Mouse (Mus musculus): ENCODE measurements around the gene Cd300ld2. TPM values are rescaled to one million over a fixed set of nuclear protein-coding genes. Genes with fewer than 3 reads are reported as not detected.
"Not testable (repeated sequence)": the region's sequence is repeated elsewhere in the genome, so short reads cannot be mapped to it uniquely, and the experiment has no call there.

Gene Cd300ld2
- polyA plus RNA-seq, 1 experiment, result not detected

DNA sequence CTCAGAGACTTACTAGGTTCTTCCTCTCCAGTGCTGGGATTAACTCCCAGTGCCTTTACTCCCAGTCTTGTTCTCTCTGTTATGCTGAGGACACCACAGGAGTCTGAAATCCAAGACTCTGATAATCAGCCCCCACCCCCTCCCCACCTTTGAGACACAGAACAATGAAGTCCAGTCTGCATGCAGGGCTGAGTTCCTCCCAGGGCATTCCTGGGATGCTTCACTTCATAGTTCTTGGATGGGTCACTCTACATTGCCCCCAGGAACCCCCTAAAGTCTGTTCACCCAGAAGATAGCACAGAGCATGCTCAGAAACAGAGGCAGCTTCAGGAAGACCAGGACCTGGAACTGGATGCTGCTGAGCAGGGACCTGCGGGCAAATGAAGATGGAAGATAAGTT lies 37.0 kb upstream of the Cd300ld2 start:
- TF ChIP-seq MYOG (IDR thresholded peaks at IDR 0.05; ENCODE audit: control insufficient read depth in 1 of 3, insufficient read depth in 1 of 3, insufficient read length in 2 of 3, low read depth in 2 of 3) (no peak), TCF12 (IDR thresholded peaks at IDR 0.05; ENCODE audit: insufficient read depth, poor library complexity, severe bottlenecking) (no peak), USF1 (IDR thresholded peaks at IDR 0.05; ENCODE audit: low read depth) (no peak), MAX (IDR thresholded peaks at IDR 0.05; ENCODE audit: low read depth) (no peak), CEBPB (IDR thresholded peaks at IDR 0.05; ENCODE audit: insufficient read depth, poor library complexity, severe bottlenecking) (no peak), REST (IDR thresholded peaks at IDR 0.05; ENCODE audit: insufficient read depth, insufficient read length) (no peak), MYOD1 (IDR thresholded peaks at IDR 0.05; ENCODE audit: control insufficient read depth in 1 of 3, insufficient read length in 2 of 3, low read depth in 2 of 3) (no peak), POLR2A (IDR thresholded peaks at IDR 0.05; ENCODE audit: insufficient read length, low read depth) (no peak), TCF3 (IDR thresholded peaks at IDR 0.05; ENCODE audit: insufficient read length, low read depth) (no peak), E2F4 (IDR thresholded peaks at IDR 0.05; ENCODE audit: insufficient read depth) (no peak), SRF (IDR thresholded peaks at IDR 0.05; ENCODE audit: control insufficient read depth, insufficient read length, low read depth) (no peak), POLR2AphosphoS2 (IDR thresholded peaks at IDR 0.05; ENCODE audit: insufficient read length, low read depth) (no peak)
- H3ac ChIP-seq (ENCODE audit: control insufficient read depth, insufficient read length), result no peak overlapping the region
- H3K4me2 ChIP-seq (ENCODE audit: low read depth), result no peak overlapping the region
- H3K36me3 ChIP-seq (ENCODE audit: control insufficient read depth, insufficient read depth), result no peaks in the 10 kb centered on the region
- no peak overlapping the region for H3K4me3 ChIP-seq
- H3K79me2 ChIP-seq (ENCODE audit: control insufficient read depth, insufficient read depth), result no peaks in the 10 kb centered on the region
- no peaks in the 10 kb centered on the region for H3K27me3 ChIP-seq (ENCODE audit: control insufficient read depth, insufficient read depth, insufficient read length)

DNA sequence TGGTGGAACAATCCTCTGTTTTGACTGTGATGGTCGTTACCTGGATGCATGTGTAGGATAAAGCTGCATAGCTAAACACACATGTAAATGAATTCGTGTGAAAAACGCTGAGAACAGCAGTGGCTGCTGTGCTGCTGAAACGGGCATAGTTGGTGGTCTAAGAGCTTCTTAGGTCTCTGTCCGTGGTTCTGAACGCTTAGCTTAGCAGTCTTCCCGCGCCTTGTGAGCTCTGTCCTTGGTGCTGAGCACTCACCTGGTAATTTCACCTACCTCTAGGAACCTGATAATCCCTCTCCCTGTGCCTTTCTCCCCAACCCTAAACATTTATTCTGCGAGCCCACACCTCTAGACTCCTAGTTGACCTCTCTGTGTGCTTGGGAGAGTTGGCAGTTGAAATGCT lies 36.2 kb upstream of the Cd300ld2 start:
- TF ChIP-seq REST (IDR thresholded peaks at IDR 0.05; ENCODE audit: insufficient read depth, insufficient read length) (peak; percentile 66), MYOD1 (IDR thresholded peaks at IDR 0.05; ENCODE audit: control insufficient read depth in 1 of 3, insufficient read length in 2 of 3, low read depth in 2 of 3) (no peak), USF1 (IDR thresholded peaks at IDR 0.05; ENCODE audit: low read depth) (no peak)
- Histone ChIP-seq H3K79me2 (ENCODE audit: control insufficient read depth, insufficient read depth) (no peaks in the 10 kb centered on the region), H3K27me3 (ENCODE audit: control insufficient read depth, insufficient read depth, insufficient read length) (no peaks in the 10 kb centered on the region), H3K36me3 (ENCODE audit: control insufficient read depth, insufficient read depth) (no peaks in the 10 kb centered on the region), H3K4me3 (no peak overlapping the region), H3ac (ENCODE audit: control insufficient read depth, insufficient read length) (no peak overlapping the region), H3K4me2 (ENCODE audit: low read depth) (no peak overlapping the region)

DNA sequence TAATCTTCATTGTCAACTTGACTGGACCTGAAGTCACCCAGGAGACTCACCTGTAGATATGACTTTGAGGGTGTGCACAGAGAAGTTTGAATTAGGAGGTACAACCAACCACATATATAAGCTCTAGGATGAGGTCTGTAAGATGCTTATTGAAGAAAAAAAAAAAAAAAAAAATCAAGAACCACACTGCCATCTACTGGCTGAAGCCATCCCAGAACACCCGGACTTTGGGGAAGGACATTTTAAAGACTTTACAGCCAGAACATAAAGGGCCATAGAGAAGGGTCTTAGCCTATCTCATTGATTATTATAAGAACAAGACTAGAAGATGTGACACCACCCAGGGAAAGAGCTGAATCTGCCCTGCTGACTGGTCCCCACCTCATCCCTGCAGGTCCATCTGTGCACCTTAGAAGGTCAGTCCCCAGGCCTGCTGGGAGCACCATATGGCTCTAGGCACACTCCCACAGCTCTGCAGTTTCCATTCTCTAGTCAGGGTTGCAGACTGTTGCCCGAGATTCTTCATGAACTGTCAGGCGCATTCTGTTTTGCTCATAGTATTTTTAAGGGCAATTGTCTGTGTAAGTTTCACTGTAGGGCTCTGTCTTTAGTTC lies 33.4 kb upstream of the Cd300ld2 start:
- no peaks in the 10 kb centered on the region for H3K27me3 ChIP-seq (ENCODE audit: control insufficient read depth, insufficient read depth, insufficient read length)
- no peaks in the 10 kb centered on the region for H3K79me2 ChIP-seq (ENCODE audit: control insufficient read depth, insufficient read depth)
- no peaks in the 10 kb centered on the region for H3K36me3 ChIP-seq (ENCODE audit: control insufficient read depth, insufficient read depth)
- no peak overlapping the region for H3K4me3 ChIP-seq
- no peak overlapping the region for H3ac ChIP-seq (ENCODE audit: control insufficient read depth, insufficient read length)
- H3K4me2 ChIP-seq (ENCODE audit: low read depth), result no peak overlapping the region
- TF ChIP-seq MYOD1 (IDR thresholded peaks at IDR 0.05; ENCODE audit: control insufficient read depth in 1 of 3, insufficient read length in 2 of 3, low read depth in 2 of 3) (no peak), MYOG (IDR thresholded peaks at IDR 0.05; ENCODE audit: control insufficient read depth in 1 of 3, insufficient read depth in 1 of 3, insufficient read length in 2 of 3, low read depth in 2 of 3) (no peak), TCF12 (IDR thresholded peaks at IDR 0.05; ENCODE audit: insufficient read depth, poor library complexity, severe bottlenecking) (no peak), USF1 (IDR thresholded peaks at IDR 0.05; ENCODE audit: low read depth) (no peak)

DNA sequence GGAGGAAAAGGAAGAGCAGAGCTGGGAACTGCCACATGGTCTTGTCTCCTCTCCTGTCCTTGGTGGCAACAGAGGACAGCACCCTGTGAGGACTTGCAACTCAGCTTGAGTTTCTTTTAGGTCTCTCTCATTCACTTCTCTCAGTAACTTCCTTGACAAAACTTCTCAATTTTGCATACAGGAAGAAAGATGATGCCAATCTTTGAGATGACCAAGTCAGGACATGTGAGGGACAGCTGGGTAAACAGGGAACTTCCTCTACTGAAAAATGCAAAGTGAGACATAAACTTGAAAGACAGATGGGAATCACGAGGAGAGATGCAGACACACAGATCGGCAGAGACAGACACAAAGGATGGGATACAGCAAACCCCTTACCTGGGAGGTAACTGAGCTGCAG lies 32.3 kb upstream of the Cd300ld2 start, which contains the start of gene Cd300ld3:
TSS of gene Cd300ld3 (minus strand) at position 151 of the 400 bp plus-strand sequence.
- TF ChIP-seq MAX (IDR thresholded peaks at IDR 0.05; ENCODE audit: low read depth), result no peak
- TF ChIP-seq USF1 (IDR thresholded peaks at IDR 0.05; ENCODE audit: low read depth), result no peak
- TF ChIP-seq MYOG (IDR thresholded peaks at IDR 0.05; ENCODE audit: control insufficient read depth in 1 of 3, insufficient read depth in 1 of 3, insufficient read length in 2 of 3, low read depth in 2 of 3), result no peak
- no peak for TF ChIP-seq MYOD1 (IDR thresholded peaks at IDR 0.05; ENCODE audit: control insufficient read depth in 1 of 3, insufficient read length in 2 of 3, low read depth in 2 of 3)
- TF ChIP-seq E2F4 (IDR thresholded peaks at IDR 0.05; ENCODE audit: insufficient read depth), result no peak
- TF ChIP-seq CEBPB (IDR thresholded peaks at IDR 0.05; ENCODE audit: insufficient read depth, poor library complexity, severe bottlenecking), result no peak
- TF ChIP-seq TCF3 (IDR thresholded peaks at IDR 0.05; ENCODE audit: insufficient read length, low read depth), result no peak
- TF ChIP-seq REST (IDR thresholded peaks at IDR 0.05; ENCODE audit: insufficient read depth, insufficient read length), result no peak
- H3K4me2 ChIP-seq (ENCODE audit: low read depth), result no peak within 1 kb of the TSS
- H3K4me3 ChIP-seq, result no peak within 1 kb of the TSS
- H3ac ChIP-seq (ENCODE audit: control insufficient read depth, insufficient read length), result no peak within 1 kb of the TSS
- no peaks in the 10 kb centered on the region for H3K36me3 ChIP-seq (ENCODE audit: control insufficient read depth, insufficient read depth)
- no peaks in the 10 kb centered on the region for H3K79me2 ChIP-seq (ENCODE audit: control insufficient read depth, insufficient read depth)
- H3K27me3 ChIP-seq (ENCODE audit: control insufficient read depth, insufficient read depth, insufficient read length), result no peaks in the 10 kb centered on the region

DNA sequence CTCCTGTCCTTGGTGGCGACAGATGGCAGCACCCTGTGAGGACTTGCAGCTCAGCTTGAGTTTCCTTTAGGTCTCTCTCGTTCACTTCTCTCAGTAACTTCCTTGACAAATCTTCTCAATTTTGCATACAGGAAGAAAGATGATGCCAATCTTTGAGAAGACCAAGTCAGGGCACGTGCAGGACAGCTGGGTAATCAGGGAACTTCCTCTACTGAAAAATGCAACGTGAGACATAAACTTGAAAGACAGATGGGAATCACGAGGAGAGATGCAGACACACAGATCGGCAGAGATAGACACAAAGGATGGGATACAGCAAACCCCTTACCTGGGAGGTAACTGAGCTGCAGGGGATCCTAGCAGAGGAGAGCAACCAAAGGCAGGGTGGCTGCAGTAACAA lies 21.7 kb upstream of the Cd300ld2 start, which contains the start of gene Cd300ld5:
TSS of gene Cd300ld5 (minus strand) at position 101 of the 400 bp plus-strand sequence.
- not testable (repeated sequence) for H3K79me2 ChIP-seq (ENCODE audit: control insufficient read depth, insufficient read depth); H3K36me3 ChIP-seq (ENCODE audit: control insufficient read depth, insufficient read depth); H3K4me2 ChIP-seq (ENCODE audit: low read depth); H3K4me3 ChIP-seq; H3K27me3 ChIP-seq (ENCODE audit: control insufficient read depth, insufficient read depth, insufficient read length); H3ac ChIP-seq (ENCODE audit: control insufficient read depth, insufficient read length)

DNA sequence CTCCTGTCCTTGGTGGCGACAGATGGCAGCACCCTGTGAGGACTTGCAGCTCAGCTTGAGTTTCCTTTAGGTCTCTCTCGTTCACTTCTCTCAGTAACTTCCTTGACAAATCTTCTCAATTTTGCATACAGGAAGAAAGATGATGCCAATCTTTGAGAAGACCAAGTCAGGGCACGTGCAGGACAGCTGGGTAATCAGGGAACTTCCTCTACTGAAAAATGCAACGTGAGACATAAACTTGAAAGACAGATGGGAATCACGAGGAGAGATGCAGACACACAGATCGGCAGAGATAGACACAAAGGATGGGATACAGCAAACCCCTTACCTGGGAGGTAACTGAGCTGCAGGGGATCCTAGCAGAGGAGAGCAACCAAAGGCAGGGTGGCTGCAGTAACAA lies 10.9 kb upstream of the Cd300ld2 start, which contains the start of gene Cd300ld4:
TSS of gene Cd300ld4 (minus strand) at position 101 of the 400 bp plus-strand sequence.
- H3K79me2 ChIP-seq (ENCODE audit: control insufficient read depth, insufficient read depth); H3K36me3 ChIP-seq (ENCODE audit: control insufficient read depth, insufficient read depth); H3K4me2 ChIP-seq (ENCODE audit: low read depth); H3ac ChIP-seq (ENCODE audit: control insufficient read depth, insufficient read length); H3K27me3 ChIP-seq (ENCODE audit: control insufficient read depth, insufficient read depth, insufficient read length); H3K4me3 ChIP-seq: not testable (repeated sequence)

Data from myocyte (in vitro differentiated cells).